Mouse (Mus musculus) heart, postnatal 10 days (tissue): ENCODE measurements around the gene Pan2. TPM values are rescaled to one million over a fixed set of nuclear protein-coding genes. Genes with fewer than 3 reads are reported as not detected.
"Not testable (repeated sequence)": the region's sequence is repeated elsewhere in the genome, so short reads cannot be mapped to it uniquely, and the experiment has no call there.

ENCODE experiments used
- DNase-seq, 2 experiments: peaks; one replicate each; pipeline ENCODE4 v3.0.0; 2021
- intact Hi-C: fragments of 180-260 bp; cut with DNase I; formaldehyde crosslinking; loops from one replicate; pipeline ENCODE4 v1.15.1; 2025
- total RNA-seq, 2 experiments: library from RNA; stranded (reverse); gene quantifications; 2 replicates each; pipeline ENCODE4 v1.2.3; 2021

Gene Pan2
- 10 to 100 TPM; 16.5 to 17.5 TPM for total RNA-seq

- intact Hi-C loops, result no loop called here
- DNase-seq, result peak; percentile 100
Observed at GRCm38 (mm10) chr10:128303126-128304021, at the start of gene Pan2. TSS of gene Pan2 (plus strand) at chr10:128303335.

- intact Hi-C loops, result no loop called here
- DNase-seq, result no peak
Observed at GRCm38 (mm10) chr10:128253677-128254255, 49.4 kb upstream of the Pan2 start, which contains the start of gene Apon. TSS of gene Apon (plus strand) at chr10:128254096.

- intact Hi-C loops, result no loop called here
- no peak for DNase-seq
Observed at GRCm38 (mm10) chr10:128255925-128256324, 47.2 kb upstream of the Pan2 start.

- DNase-seq, result no peak
- intact Hi-C loops, result no loop called here
Observed at GRCm38 (mm10) chr10:128256328-128256727, 46.8 kb upstream of the Pan2 start.

GRCm38 (mm10) chr10:128258953-128259352, 44.2 kb upstream of the Pan2 start:
- intact Hi-C loops, result no loop called here
- no peak for DNase-seq

- intact Hi-C loops, result no loop called here
- DNase-seq, result no peak
Observed at GRCm38 (mm10) chr10:128259946-128260345, 43.2 kb upstream of the Pan2 start.

GRCm38 (mm10) chr10:128260376-128260775, 42.8 kb upstream of the Pan2 start:
- DNase-seq, intact Hi-C loops: not testable (repeated sequence)

- intact Hi-C loops, result no loop called here
- DNase-seq, result peak; percentile 37 to 38
Observed at GRCm38 (mm10) chr10:128262300-128262699, 40.8 kb upstream of the Pan2 start.

- no peak for DNase-seq
- intact Hi-C loops, result no loop called here
Observed at GRCm38 (mm10) chr10:128263393-128264310, 39.5 kb upstream of the Pan2 start.

GRCm38 (mm10) chr10:128268371-128268770, 34.8 kb upstream of the Pan2 start, which contains the start of gene Apof:
TSS of gene Apof (plus strand) at chr10:128268671.
- no peak for DNase-seq
- intact Hi-C loops, result no loop called here

- intact Hi-C loops, result no loop called here
- no peak for DNase-seq
Observed at GRCm38 (mm10) chr10:128269206-128269910, 33.8 kb upstream of the Pan2 start.

- intact Hi-C loops, result loop anchor here (5.0 kb wide), 1 partner anchor 128 kb away; no protein-coding TSS in a partner anchor
Observed at GRCm38 (mm10) chr10:128270287-128270841, 32.8 kb upstream of the Pan2 start, which contains the start of gene Stat2. TSS of gene Stat2 (plus strand) at chr10:128270559.

GRCm38 (mm10) chr10:128270866-128271265, 32.3 kb upstream of the Pan2 start:
- no peak for DNase-seq

More at GRCm38 (mm10) chr10:128270287-128270841, 32.8 kb upstream of the Pan2 start, which contains the start of gene Stat2:
- peak; percentile 98 for DNase-seq

GRCm38 (mm10) chr10:128271883-128272282, 31.3 kb upstream of the Pan2 start:
- DNase-seq, result peak in 1 of 2 experiments; percentile 26
- intact Hi-C loops, result loop anchor here (5.0 kb wide), 1 partner anchor 130 kb away; no protein-coding TSS in a partner anchor

More at GRCm38 (mm10) chr10:128270866-128271265, 32.3 kb upstream of the Pan2 start:
- intact Hi-C loops, result loop anchor here (5.0 kb wide), 1 partner anchor 129 kb away; no protein-coding TSS in a partner anchor

- intact Hi-C loops, result loop anchor here (5.0 kb wide), 1 partner anchor 131 kb away; no protein-coding TSS in a partner anchor
- not testable (repeated sequence) for DNase-seq
Observed at GRCm38 (mm10) chr10:128272819-128273439, 30.2 kb upstream of the Pan2 start.

- intact Hi-C loops, DNase-seq: not testable (repeated sequence)
Observed at GRCm38 (mm10) chr10:128275374-128275773, 27.8 kb upstream of the Pan2 start.

GRCm38 (mm10) chr10:128278158-128278557, 25.0 kb upstream of the Pan2 start:
- no peak for DNase-seq
- intact Hi-C loops, result no loop called here

GRCm38 (mm10) chr10:128280943-128281342, 22.2 kb upstream of the Pan2 start:
- intact Hi-C loops, result no loop called here
- no peak for DNase-seq

GRCm38 (mm10) chr10:128281682-128282081, 21.5 kb upstream of the Pan2 start:
- no peak for DNase-seq
- intact Hi-C loops, result no loop called here
